Mouse (Mus musculus) CD4-positive, CD25-positive, alpha-beta regulatory T cell, adult 4 months (primary cell): Measurements from ENCODE around the gene Cxcl12. TPM values are rescaled to one million over a fixed set of nuclear protein-coding genes. Genes with fewer than 3 reads are reported as not detected.

Experiments used
- ATAC-seq: one replicate; pipeline ENCODE4 v1.8.0; 2017
- polyA plus RNA-seq, 2 experiments: library from polyadenylated mRNA; unstranded; fragments of 100-300 nt; shearing (Covaris generic); gene quantifications; one replicate each; pipeline ENCODE4 v1.2.1; 2017

Gene Cxcl12
- polyA plus RNA-seq, 2 experiments from 2014 or later, result not detected

- ATAC-seq, result no peak
Observed at GRCm38 (mm10) chr6:117175113-117175793, 6.9 kb downstream of the Cxcl12 start.

GRCm38 (mm10) chr6:117176406-117176805 lies 8.1 kb downstream of the Cxcl12 start:
- ATAC-seq, result no peak

DNA sequence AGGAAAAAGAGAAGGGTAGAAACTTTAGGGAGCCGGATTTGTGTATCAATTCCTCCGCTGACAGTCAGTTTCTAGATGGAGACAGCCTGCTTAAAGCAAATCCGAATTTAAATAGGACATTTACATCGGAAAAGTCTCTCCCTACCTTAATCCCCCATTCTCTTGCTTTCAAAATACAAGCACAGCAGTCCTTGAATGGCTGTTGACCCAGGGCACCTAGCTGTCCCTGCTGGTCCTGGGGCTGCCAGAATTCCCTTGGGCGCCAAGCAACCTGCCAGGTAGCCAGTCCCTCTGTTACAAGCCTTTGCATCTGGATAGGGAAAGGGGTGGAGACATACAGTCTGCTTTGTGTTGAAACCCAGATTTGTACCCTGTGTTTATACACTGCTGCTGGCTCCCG lies 12.0 kb downstream of the Cxcl12 start:
- ATAC-seq, result no peak

DNA sequence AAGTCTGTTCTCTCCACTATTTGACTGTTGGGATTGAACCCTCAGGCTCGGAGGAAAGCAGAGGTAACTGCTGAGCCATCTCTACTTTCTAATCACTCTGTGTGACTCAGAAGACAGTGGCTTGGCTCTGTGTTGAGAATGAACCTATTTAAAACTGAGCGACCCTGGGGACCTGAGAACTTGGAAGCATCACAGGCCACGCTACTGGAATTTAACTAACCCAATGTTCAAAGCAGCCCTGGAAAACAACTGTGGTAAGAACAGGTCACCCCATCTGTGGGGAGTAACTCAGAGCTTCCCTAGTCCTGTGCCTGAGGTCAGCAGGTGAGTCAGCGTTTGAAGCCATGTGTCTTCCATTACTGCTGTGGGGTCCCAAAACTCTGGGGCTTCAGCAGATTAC lies 17.0 kb downstream of the Cxcl12 start:
- no peak for ATAC-seq

GRCm38 (mm10) chr6:117190453-117190852 lies 22.1 kb downstream of the Cxcl12 start:
- no peak for ATAC-seq

- ATAC-seq, result no peak
Observed at GRCm38 (mm10) chr6:117191741-117192140, 23.4 kb downstream of the Cxcl12 start.

GRCm38 (mm10) chr6:117192678-117193077 lies 24.3 kb downstream of the Cxcl12 start:
- ATAC-seq, result no peak

DNA sequence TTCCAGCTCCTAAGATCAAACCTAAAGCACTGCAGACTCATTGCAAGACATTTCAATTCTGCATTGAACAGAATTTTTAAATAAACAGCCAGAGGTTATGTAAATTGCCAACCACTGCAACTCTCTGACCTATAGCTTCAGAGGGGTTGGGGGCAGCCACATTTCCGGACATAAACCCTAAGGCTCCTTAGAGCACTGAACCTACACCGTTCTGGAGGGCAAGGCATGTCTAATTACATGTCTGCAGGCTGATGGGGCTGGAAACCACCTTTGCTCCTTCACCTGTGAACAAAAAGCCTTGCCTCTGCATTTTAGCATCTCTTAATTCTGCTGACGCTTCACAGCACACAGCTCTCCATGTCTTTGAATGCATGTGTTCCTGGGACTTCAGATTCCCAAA lies 26.9 kb downstream of the Cxcl12 start:
- ATAC-seq, result no peak

DNA sequence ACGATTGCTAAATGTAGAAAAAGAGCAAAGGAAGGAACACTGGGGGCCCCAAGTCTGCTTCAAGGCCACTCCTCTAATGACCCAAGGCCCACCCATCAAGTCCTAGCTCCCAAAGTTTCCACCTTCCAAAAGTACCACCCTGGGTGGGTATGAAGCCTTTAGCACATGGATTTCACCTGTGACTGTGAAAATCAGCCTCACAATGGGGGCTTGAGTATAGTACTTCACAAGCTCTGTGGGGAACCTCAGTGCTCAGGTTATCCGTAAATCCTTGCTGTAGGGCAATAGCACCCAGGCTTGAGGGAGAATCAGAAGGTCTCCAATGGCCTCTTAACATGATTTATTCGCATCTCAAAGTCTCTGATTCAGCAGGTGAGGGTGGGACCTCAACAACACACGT lies 30.5 kb downstream of the Cxcl12 start:
- ATAC-seq, result no peak

GRCm38 (mm10) chr6:117199718-117200117 lies 31.4 kb downstream of the Cxcl12 start:
- no peak for ATAC-seq

- no peak for ATAC-seq
Observed at GRCm38 (mm10) chr6:117200916-117201315, 32.6 kb downstream of the Cxcl12 start.

DNA sequence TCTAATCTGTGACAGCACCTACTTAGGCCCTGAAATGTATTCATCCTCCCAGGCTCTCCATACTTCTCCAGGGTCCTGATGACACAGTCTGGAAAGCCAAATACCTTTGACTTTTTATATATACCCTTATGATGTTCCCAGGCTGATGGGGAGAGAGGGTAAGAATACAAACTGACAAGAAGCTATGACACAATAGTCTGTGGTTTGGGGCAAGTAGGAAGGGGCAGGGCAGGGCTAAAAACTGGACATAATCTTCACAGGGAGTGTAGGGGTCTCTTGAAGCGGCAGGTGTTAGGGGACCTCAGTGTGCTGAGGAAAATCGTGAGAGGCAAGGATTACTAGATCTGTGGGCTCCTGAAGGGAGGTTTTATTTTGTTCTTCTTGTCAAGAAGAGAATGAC lies 33.1 kb downstream of the Cxcl12 start:
- no peak for ATAC-seq

DNA sequence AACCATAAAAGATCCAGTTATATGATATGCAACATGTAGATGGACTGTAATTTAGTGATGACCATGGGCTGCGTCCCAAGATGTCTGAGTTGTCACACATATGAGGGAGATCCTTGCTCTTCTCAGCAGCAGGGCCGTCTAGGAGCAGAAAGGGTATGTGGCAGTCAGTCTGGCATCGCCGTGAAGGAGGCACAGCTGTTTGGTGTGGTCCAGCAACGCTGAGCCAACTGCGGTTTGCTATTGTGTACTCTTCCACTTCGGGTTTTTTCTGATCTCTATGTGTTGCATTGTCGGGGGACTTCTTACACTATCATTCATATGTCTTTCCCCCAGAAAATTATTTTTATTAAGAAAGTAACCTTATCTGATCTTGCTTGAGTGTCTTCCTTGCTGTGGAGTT lies 33.5 kb downstream of the Cxcl12 start:
- ATAC-seq, result no peak

GRCm38 (mm10) chr6:117202856-117203400 lies 34.6 kb downstream of the Cxcl12 start:
- ATAC-seq, result no peak

DNA sequence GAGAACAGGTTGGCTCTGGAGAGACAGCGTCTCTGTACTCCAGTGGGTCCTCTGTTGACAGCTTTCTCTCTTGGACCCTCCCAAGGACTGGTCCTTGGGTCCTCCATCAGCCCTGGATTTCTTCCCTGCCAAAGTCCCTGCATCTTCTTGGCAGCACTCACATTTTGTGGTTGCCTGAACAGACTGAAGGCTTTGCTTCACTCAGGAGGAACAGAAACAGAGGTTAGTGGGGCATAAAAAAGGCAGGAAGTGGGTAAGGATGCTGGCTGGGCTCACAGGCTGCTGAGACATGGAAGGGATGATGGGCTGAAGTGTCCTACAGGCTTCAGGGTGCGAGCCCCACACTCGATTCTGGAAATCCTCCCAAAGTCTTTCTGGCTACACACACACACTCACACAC lies 35.8 kb downstream of the Cxcl12 start:
- no peak for ATAC-seq

DNA sequence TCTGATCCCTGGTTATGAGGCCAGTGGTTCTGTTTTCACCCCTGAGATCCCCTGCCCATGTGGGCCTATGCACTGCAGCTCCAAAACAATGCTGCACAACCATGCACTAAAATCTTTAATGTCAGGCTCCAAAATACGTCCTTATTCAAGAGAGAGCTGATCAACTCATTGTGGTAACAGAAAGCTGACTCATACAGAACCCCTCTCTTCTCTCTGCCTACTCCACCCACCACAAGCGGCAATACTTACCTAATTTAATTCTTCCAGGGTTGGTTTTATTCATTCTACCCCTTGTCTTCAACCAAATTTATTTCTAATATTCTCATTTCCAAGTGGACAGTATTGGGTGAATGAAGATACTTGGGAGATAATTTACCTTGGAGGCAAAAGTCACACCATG lies 38.5 kb downstream of the Cxcl12 start:
- ATAC-seq, result no peak

GRCm38 (mm10) chr6:117207289-117207688 lies 39.0 kb downstream of the Cxcl12 start:
- ATAC-seq, result no peak

DNA sequence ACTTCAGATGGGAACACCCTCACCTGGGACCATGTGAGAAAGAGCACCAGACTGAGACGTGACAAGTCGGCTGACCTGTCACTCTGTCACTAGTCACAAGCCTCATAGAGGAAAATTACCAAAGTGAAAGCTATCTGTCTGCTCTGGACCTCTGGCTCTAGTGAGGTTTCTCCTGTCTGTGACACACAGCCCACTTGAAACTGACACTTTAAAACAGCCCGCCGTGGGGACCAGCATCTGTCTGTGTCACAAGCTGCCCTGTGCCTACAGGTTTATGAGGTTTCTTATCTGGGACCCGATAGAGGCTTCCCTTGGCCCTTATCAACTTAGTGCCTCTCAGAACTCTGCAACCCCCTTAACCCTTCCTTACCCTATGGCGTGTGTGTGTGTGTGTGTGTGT lies 41.8 kb downstream of the Cxcl12 start:
- no peak for ATAC-seq

DNA sequence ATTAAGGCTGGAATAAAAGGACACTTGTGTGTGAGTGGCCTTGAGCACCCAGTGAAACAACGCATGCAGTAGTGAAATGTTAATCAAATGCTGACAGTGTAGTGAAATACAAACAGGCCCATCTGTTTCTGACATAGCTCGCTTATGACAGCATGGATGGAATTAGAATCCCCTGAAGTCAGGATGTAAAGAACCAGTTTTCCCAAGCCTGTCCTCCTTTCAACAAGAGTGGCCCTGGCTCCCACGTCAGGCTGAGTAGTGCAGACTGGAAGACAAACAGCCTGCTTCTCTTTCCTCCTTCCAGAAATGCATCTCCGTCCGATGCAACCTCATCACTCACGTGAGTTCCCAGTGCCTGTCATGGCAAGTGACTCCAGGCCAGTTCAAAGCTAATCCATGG lies 42.2 kb downstream of the Cxcl12 start:
- no peak for ATAC-seq

DNA sequence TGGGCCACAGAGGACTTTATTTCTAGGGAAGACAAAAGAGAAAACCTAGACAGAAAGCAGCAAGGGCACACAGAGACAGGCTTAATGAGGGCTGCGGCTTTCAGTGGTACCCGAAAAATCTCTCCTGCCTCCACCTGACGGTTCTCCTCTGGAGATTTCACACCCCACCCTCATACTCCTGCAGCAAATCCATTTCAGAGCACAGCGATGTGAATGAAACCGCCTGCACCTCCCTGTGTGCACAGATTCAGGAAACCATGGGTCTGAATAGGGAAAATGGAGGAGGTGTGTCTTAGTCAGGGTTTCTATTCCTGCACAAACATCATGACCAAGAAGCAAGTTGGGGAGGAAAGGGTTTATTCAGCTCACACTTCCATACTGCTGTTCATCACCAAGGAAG lies 46.2 kb downstream of the Cxcl12 start:
- ATAC-seq, result no peak

DNA sequence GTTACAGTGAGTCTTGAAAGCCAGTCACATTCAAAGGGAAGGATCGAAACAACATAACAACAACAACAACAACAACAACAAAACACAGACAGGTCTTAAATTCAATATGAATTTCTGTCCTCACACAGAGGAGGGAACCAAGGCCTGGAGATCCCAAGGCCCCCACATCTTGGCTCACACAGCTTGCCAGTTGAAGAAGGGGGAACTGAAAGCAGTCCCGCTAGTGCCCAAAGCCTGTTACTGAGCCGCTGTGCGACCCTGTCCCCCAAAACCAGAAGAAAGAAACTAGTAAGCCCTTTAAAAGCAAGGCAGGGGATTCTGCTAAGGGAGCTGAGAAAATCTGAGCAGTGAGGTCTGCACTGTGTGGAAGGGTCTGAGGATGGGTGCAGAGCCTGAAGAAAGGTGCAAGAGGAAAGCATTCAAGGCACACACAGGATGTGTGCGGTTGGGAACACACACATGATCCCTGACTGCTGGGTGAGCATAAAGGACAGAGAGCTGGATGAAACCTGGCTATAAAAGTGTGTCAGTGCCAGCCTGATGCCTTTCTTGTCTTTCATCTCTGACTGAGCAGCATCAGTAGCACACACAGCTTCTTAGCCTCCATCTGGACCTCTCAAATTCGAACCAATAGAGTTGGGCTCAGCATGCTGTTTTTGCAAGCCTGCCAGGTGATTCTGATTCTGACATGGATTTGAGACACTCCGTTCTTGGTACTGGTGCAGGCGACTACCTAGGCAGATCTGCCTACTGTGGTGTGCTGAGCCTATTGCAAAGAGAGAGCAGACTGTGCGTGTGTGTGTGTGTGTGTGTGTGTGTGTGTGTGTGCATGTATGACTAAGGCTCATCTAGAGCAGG lies 50.3 kb downstream of the Cxcl12 start:
- ATAC-seq, result no peak

DNA sequence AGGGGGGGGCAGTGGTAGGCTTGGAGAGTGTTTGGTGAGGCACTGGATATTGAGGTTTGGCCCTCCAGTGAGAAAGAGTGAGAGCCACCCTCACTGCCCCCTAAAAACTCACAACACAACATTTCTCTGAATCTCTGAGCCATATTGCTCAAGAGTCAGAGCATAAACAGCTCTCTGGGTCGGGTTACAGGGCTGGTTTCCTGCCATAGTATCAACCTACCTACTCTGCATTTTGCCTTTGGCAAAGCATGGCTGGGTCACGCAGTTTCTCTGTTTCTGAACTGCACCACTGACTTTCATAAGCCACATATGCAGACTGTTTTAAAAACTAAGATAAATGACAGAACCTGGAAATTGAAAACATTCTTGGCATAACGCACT lies 51.0 kb downstream of the Cxcl12 start:
- ATAC-seq, result no peak

DNA sequence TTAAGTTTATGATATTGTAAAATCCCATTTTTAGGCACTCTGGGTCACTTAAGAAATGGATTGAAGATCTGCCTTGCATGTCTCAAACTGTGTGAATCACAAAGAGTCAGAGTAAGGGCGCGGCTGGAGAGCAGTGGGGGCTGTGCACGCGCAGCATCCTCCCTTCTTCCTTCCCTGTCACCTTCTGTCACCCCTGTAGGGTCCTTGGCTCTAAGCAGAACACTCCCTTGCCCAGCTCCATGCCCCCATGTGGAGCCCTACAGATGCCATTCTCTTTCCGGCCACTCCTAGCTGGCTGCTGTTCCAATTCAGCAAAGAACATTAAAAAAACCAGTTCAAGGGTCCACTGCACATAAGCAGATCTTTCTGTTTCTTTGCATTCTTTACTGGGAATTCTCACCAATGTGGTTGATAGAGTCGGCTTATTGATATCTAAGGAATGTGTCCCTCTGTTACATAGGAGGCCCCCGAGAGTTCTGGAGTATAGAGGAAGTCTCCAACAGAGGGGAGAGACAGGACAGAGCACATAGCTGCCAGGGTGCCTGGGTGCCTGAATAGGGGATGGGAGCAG lies 51.7 kb downstream of the Cxcl12 start:
- no peak for ATAC-seq
